Mouse (Mus musculus): ENCODE measurements around the gene Foxp1.

DNA sequence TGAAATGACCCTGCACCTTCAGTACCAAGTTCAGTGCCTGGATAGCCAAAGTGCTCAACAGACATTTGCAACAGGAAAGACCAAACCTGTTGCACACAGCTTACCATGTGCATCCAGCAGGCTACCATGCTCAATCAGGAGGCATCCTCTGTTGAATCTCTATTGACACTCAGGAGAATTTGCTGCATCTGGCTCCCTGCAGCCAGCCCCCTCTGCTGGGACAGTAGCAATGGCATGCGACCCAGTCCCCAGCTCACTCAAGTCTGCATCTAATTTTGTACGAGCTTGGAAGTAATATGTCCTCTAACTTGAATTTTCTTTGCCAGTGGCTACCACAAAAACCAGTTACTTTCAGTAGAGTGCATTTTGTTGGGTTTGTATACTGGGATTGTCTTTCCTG is 168.2 kb downstream of the Foxp1 start:
- no peak for TF ChIP-seq CTCF (IDR thresholded peaks at IDR 0.05; ENCODE audit: borderline replicate concordance, control insufficient read depth, extremely low read depth, insufficient read depth, low read length, poor library complexity)
- TF ChIP-seq POLR2A (IDR thresholded peaks at IDR 0.05; ENCODE audit: control insufficient read depth, extremely low read depth, insufficient read depth, low read length, poor library complexity): no peak
